ENCODE assay signal across 9 mouse cellular contexts in genomic region chr16:38475681-38476311, GRCm38 (mm10). TPM values are rescaled to one million over a fixed set of nuclear protein-coding genes. Genes with fewer than 3 reads are reported as not detected.
DNase-seq lines count a peak whose midpoint lies in the region; ATAC-seq and TF ChIP-seq lines count a peak whose summit lies in the region.
"Had no signal": no experiment of that assay in that cellular context is flagged by ENCODE, and none has a peak within 500 bp of the region (broad histone marks: within the 10 kb centered on the region; RNA-seq: fewer than 3 reads in every experiment).

No protein-coding gene starts in this region.

- peak overlapping the region; percentile 78 for H3K27ac ChIP-seq in gastrocnemius, adult 2 months
- H3K27ac ChIP-seq in CH12.LX (ENCODE audit: insufficient read depth, low read depth), result peak overlapping the region; percentile 61
- no peak overlapping the region for H3K27ac ChIP-seq in forebrain, embryonic 14.5 days (ENCODE audit: low read depth, low read length)
- H3K27ac ChIP-seq in liver, embryonic 14.5 days, result no peak overlapping the region

- no peak for DNase-seq in gastrocnemius, adult 2 months
- DNase-seq in gastrocnemius, adult 8-10 months (ENCODE audit: low spot score in 2 of 2), result no peak
- no peak for DNase-seq in CH12.LX (ENCODE audit: extremely low read depth)
- DNase-seq in forebrain, embryonic 14.5 days (ENCODE audit: low spot score), result no peak
- DNase-seq in liver, embryonic 14.5 days (ENCODE audit: low read depth in 3 of 3, low spot score in 3 of 3), result no peak
- no peak for DNase-seq in urinary bladder, postnatal 14 days (ENCODE audit: low spot score)
- DNase-seq in yolk sac, embryonic 10.5 days (ENCODE audit: low spot score), result no peak
- no peak for DNase-seq in right cerebral cortex, adult 2 months (ENCODE audit: low spot score in 2 of 2)

- H3K4me3 ChIP-seq in gastrocnemius, adult 2 months, result peak overlapping the region; percentile 72
- H3K4me3 ChIP-seq in CH12.LX (replicated peaks in 1 of 3; ENCODE audit: low read depth in 2 of 3, low read length in 2 of 3, poor library complexity in 1 of 3), result peak overlapping the region in 2 of 3 experiments; percentile 4 to 49
- H3K4me3 ChIP-seq in forebrain, embryonic 14.5 days (ENCODE audit: low read depth, low read length), result 0 out of 2 replicates have a peak overlapping the region, but pooled peaks have one; percentile 29
- peak overlapping the region; percentile 51 to 52; a peak in 3 of 4 replicates for H3K4me3 ChIP-seq in liver, embryonic 14.5 days (ENCODE audit: insufficient read depth in 1 of 2, low read depth in 2 of 2, low read length in 2 of 2)

- H3K4me2 ChIP-seq in CH12.LX (ENCODE audit: insufficient read depth, low read depth, poor library complexity, severe bottlenecking), result 0 out of 2 replicates have a peak overlapping the region, but pooled peaks have one; percentile 6
- H3K4me2 ChIP-seq in forebrain, embryonic 14.5 days (ENCODE audit: low read length), result peak overlapping the region; percentile 63; the same call in 1 of the 2 replicates
- H3K4me2 ChIP-seq in liver, embryonic 14.5 days (ENCODE audit: low read depth), result peak overlapping the region; percentile 85

- no peak for TF ChIP-seq POLR2A in CH12.LX (IDR thresholded peaks at IDR 0.05; ENCODE audit: low read depth, low read length)

- TF ChIP-seq RAD21 in CH12.LX (IDR thresholded peaks at IDR 0.05; ENCODE audit: low read depth, low read length), result no peak

- H3K79me2 ChIP-seq in CH12.LX (replicated peaks; ENCODE audit: control insufficient read depth, extremely low read depth, insufficient read depth, poor library complexity, severe bottlenecking), result peaks cover 76% of the 10 kb centered on the region

- intact Hi-C loops in gastrocnemius, adult 2 months (cut with DNase I), result no loop called here

- H3K27me3 ChIP-seq in CH12.LX (replicated peaks), result no peaks in the 10 kb centered on the region
- no peaks in the 10 kb centered on the region for H3K27me3 ChIP-seq in forebrain, embryonic 14.5 days (replicated peaks; ENCODE audit: control insufficient read depth, insufficient read depth, low read length)
- no peaks in the 10 kb centered on the region for H3K27me3 ChIP-seq in liver, embryonic 14.5 days (ENCODE audit: control insufficient read depth, insufficient read depth, low read length)

- WGBS in forebrain, embryonic 14.5 days, result 68% methylated on average over 4 of the region's 4 CpGs
- 42% methylated on average over 4 of the region's 4 CpGs for WGBS in liver, embryonic 14.5 days (ENCODE audit: insufficient replicate concordance)

- in situ Hi-C loops in CH12.LX (cut with MboI; ENCODE audit: low pct_ligation_motif_present, low pct_unique_long_range_greater_than_20kb, low sequenced_read_pairs), result no loop called here

- ATAC-seq in forebrain, embryonic 14.5 days, result no peak
- no peak for ATAC-seq in liver, embryonic 14.5 days (ENCODE audit: insufficient read depth)

- H3K4me1 ChIP-seq in CH12.LX (ENCODE audit: control insufficient read depth in 1 of 2, insufficient read depth in 2 of 2), result peaks cover 13 to 89% of the 10 kb centered on the region in 2 experiments
- H3K4me1 ChIP-seq in forebrain, embryonic 14.5 days (ENCODE audit: control insufficient read depth, insufficient read depth, low read length), result peaks cover 3% of the 10 kb centered on the region
- H3K4me1 ChIP-seq in liver, embryonic 14.5 days (replicated peaks; ENCODE audit: control insufficient read depth in 2 of 2, insufficient read depth in 2 of 2, low read length in 1 of 2), result peaks cover 23 to 32% of the 10 kb centered on the region in 2 experiments

- TF ChIP-seq EP300 in CH12.LX (IDR thresholded peaks at IDR 0.05; ENCODE audit: low read length), result no peak
- TF ChIP-seq EP300 in liver, embryonic 14.5 days (IDR thresholded peaks at IDR 0.05; ENCODE audit: low read depth), result no peak

- dilution Hi-C loops in CH12.LX (cut with MboI; ENCODE audit: extremely low pct_ligation_motif_present, extremely low pct_unique_long_range_greater_than_20kb, low sequenced_read_pairs), result no loop called here

- TF ChIP-seq CTCF in gastrocnemius, adult 2 months (IDR thresholded peaks at IDR 0.05), result no peak
- TF ChIP-seq CTCF in CH12.LX (conservative IDR thresholded peaks at IDR 0.05 in 1 of 2, IDR thresholded peaks at IDR 0.05 in 1 of 2; ENCODE audit: low read depth in 2 of 2, low read length in 2 of 2), result no peak
- no peak for TF ChIP-seq CTCF in liver, embryonic 14.5 days (IDR thresholded peaks at IDR 0.05; ENCODE audit: low read depth)

- no peaks in the 10 kb centered on the region for H3K9me3 ChIP-seq in CH12.LX (replicated peaks; ENCODE audit: low read length)
- H3K9me3 ChIP-seq in forebrain, embryonic 14.5 days (replicated peaks; ENCODE audit: control insufficient read depth, low read length), result no peaks in the 10 kb centered on the region
- H3K9me3 ChIP-seq in liver, embryonic 14.5 days (ENCODE audit: control insufficient read depth, low read length), result no peaks in the 10 kb centered on the region
- H3K9me3 ChIP-seq: megakaryocyte, embryonic 14.5 days had no signal

- H3K36me3 ChIP-seq in CH12.LX (replicated peaks in 1 of 2; ENCODE audit: control insufficient read depth in 1 of 2, insufficient read depth in 1 of 2, low read length in 1 of 2), result peaks cover 78 to 87% of the 10 kb centered on the region in 2 experiments
- no peaks in the 10 kb centered on the region for H3K36me3 ChIP-seq in forebrain, embryonic 14.5 days (ENCODE audit: control insufficient read depth, insufficient read depth, low read length)
- H3K36me3 ChIP-seq in liver, embryonic 14.5 days (replicated peaks; ENCODE audit: control insufficient read depth, insufficient read depth, low read depth), result no peaks in the 10 kb centered on the region

- no peak overlapping the region for H3K9ac ChIP-seq in CH12.LX (ENCODE audit: insufficient read depth, low read depth)
- H3K9ac ChIP-seq in forebrain, embryonic 14.5 days (ENCODE audit: low read length), result no peak overlapping the region; the same call in 1 of the 2 replicates
- H3K9ac ChIP-seq in liver, embryonic 14.5 days (replicated peaks), result peak overlapping the region; percentile 53

TF ChIP-seq in CH12.LX, 34 proteins besides CTCF, POLR2A, EP300 and RAD21:
- TF ChIP-seq ZNF384 (IDR thresholded peaks at IDR 0.05; ENCODE audit: low read depth, low read length) (0 out of 2 replicates have a peak, but pooled peaks have one; percentile 20), MYC (IDR thresholded peaks at IDR 0.05; ENCODE audit: low read depth, low read length) (no peak)
TF ChIP-seq in CH12.LX: peak in this region for 1.

RNA-seq across cellular contexts. Expression of gene Cd80, which starts 20.4 kb away (rescaled TPM):
- total RNA-seq in gastrocnemius, adult 2 months (2021), result under 1 TPM; 0.13 to 0.31 TPM
- total RNA-seq in gastrocnemius, adult 8-10 months (2022), result under 1 TPM in 2 of 4 experiments, not detected in 2; 0.12 to 0.22 TPM
- 43.6 and 46.2 TPM in 2 replicates for total RNA-seq in CH12.LX (2012; rRNA removed)
- 54.3 and 57.8 TPM in 2 replicates for total RNA-seq in CH12.LX (2014; rRNA removed)
- 37.0 and 39.5 TPM in 2 replicates for polyA plus RNA-seq in CH12.LX (2012; ENCODE audit: insufficient read length, low read depth)
- 0.25 and 0.31 TPM in 2 replicates for polyA plus RNA-seq in forebrain, embryonic 14.5 days (2014; fragmentation: Nextera tagmentation; extraction: Ambion mirVana)
- 0.12 and 0.35 TPM in 2 replicates for polyA plus RNA-seq in liver, embryonic 14.5 days (2012; rRNA removed)
- polyA plus RNA-seq in liver, embryonic 14.5 days (2014; fragmentation: Nextera tagmentation; extraction: Ambion mirVana), result 0.15 and 0.18 TPM in 2 replicates

RNA-seq across cellular contexts. Expression of gene Adprh, which starts 23.3 kb away (rescaled TPM):
- 10 to 100 TPM; 17.5 to 20.9 TPM for total RNA-seq in gastrocnemius, adult 2 months (2021)
- 10 to 100 TPM; 17.3 to 17.5 (median 17.4) TPM for total RNA-seq in gastrocnemius, adult 8-10 months (2022)
- total RNA-seq in CH12.LX (2012; rRNA removed), result 47.3 and 67.7 TPM in 2 replicates
- total RNA-seq in CH12.LX (2014; rRNA removed), result 44.9 and 45.3 TPM in 2 replicates
- 82.9 and 93.2 TPM in 2 replicates for polyA plus RNA-seq in CH12.LX (2012; ENCODE audit: insufficient read length, low read depth)
- 124 and 129 TPM in 2 replicates for polyA plus RNA-seq in forebrain, embryonic 14.5 days (2014; fragmentation: Nextera tagmentation; extraction: Ambion mirVana)
- polyA plus RNA-seq in liver, embryonic 14.5 days (2012; rRNA removed), result 12.4 and 15.2 TPM in 2 replicates
- polyA plus RNA-seq in liver, embryonic 14.5 days (2014; fragmentation: Nextera tagmentation; extraction: Ambion mirVana), result 23.7 and 29.9 TPM in 2 replicates

RNA-seq across cellular contexts. Expression of gene Pla1a, which starts 42.9 kb away (rescaled TPM):
- 1 to 10 TPM; 5.3 to 6.3 TPM for total RNA-seq in gastrocnemius, adult 2 months (2021)
- 1 to 10 TPM; 2.5 to 4.7 (median 3.6) TPM for total RNA-seq in gastrocnemius, adult 8-10 months (2022)
- total RNA-seq in CH12.LX (2012; rRNA removed) (20.6 and 27.9 TPM in 2 replicates), CH12.LX (2014; rRNA removed) (12.3 and 14.3 TPM in 2 replicates)
- 9.3 and 11.0 TPM in 2 replicates for polyA plus RNA-seq in CH12.LX (2012; ENCODE audit: insufficient read length, low read depth)
- polyA plus RNA-seq in forebrain, embryonic 14.5 days (2014; fragmentation: Nextera tagmentation; extraction: Ambion mirVana), result 0.39 and 0.61 TPM in 2 replicates
- polyA plus RNA-seq in liver, embryonic 14.5 days (2012; rRNA removed), result 13.8 and 15.0 TPM in 2 replicates
- 15.5 and 18.9 TPM in 2 replicates for polyA plus RNA-seq in liver, embryonic 14.5 days (2014; fragmentation: Nextera tagmentation; extraction: Ambion mirVana)

RNA-seq across cellular contexts. Expression of gene Timmdc1, which starts 46.7 kb away (rescaled TPM):
- total RNA-seq in gastrocnemius, adult 2 months (2021), result 10 to 100 TPM; 40.9 to 54.9 TPM
- 10 to 100 TPM; 42.4 to 50.3 (median 43.5) TPM for total RNA-seq in gastrocnemius, adult 8-10 months (2022)
- 49.7 and 50.1 TPM in 2 replicates for total RNA-seq in CH12.LX (2012; rRNA removed)
- total RNA-seq in CH12.LX (2014; rRNA removed), result 32.5 and 36.5 TPM in 2 replicates
- 45.1 and 45.3 TPM in 2 replicates for polyA plus RNA-seq in CH12.LX (2012; ENCODE audit: insufficient read length, low read depth)
- 26.4 and 28.4 TPM in 2 replicates for polyA plus RNA-seq in forebrain, embryonic 14.5 days (2014; fragmentation: Nextera tagmentation; extraction: Ambion mirVana)
- 4.1 and 5.6 TPM in 2 replicates for polyA plus RNA-seq in liver, embryonic 14.5 days (2012; rRNA removed)
- polyA plus RNA-seq in liver, embryonic 14.5 days (2014; fragmentation: Nextera tagmentation; extraction: Ambion mirVana), result 7.2 and 9.4 TPM in 2 replicates

Comparison
In these comparisons a context has a peak if more than half of its experiments do, and no peak if none do; other contexts are left out.
1. H3K27ac ChIP-seq: peak in gastrocnemius, adult 2 months (single experiment) and CH12.LX (single experiment); none in forebrain, embryonic 14.5 days (single experiment) and liver, embryonic 14.5 days (single experiment).
2. H3K4me2 ChIP-seq: peak in every context shown above with its lines; median percentile 85 in liver, embryonic 14.5 days; 63 in forebrain, embryonic 14.5 days; 6 in CH12.LX.
3. RNA of gene Cd80, which starts 20.4 kb away (total RNA-seq): 43.6 to 57.8 TPM in CH12.LX; 0.13 to 0.31 TPM in gastrocnemius, adult 2 months and 0.12 to 0.22 TPM in gastrocnemius, adult 8-10 months; every median in the first group is over 10 times any median in the second.
4. Peak in every context shown above with its lines, with median percentiles within 50 percentile points of each other: H3K4me3 ChIP-seq.